Mouse (Mus musculus) liver, postnatal 0 days (tissue): Measurements from ENCODE around the gene Vwf.

ENCODE experiments used
- CTCF ChIP-seq: sonication (generic); IDR thresholded peaks from 2 replicates; pipeline ENCODE4 v1.5.1; 2016; ENCODE audit warnings: antibody characterized with exemption, low read depth
- EP300 ChIP-seq: IDR thresholded peaks from 2 replicates; pipeline ENCODE4 v1.6.1; 2016; ENCODE audit warnings: antibody characterized with exemption, low read depth, mild to moderate bottlenecking

GRCm38 (mm10) chr6:125604463-125605191 is 58.1 kb downstream of the Vwf start:
- TF ChIP-seq CTCF (peak; percentile 97), EP300 (no peak)
